Mouse (Mus musculus): ENCODE measurements around the gene Rpl21. TPM values are rescaled to one million over a fixed set of nuclear protein-coding genes. Genes with fewer than 3 reads are reported as not detected.
A peak's percentile ranks its signal among the peaks of the same experiment; 100 is the strongest.

Rpl21 gene
- total RNA-seq (2021): 100 to 1,000 TPM; 149 to 157 TPM
- long read RNA-seq, experiment 1, transcript Rpl21-203 (6 exons, 1,067 nt): major isoform, 19 of 30 reads
- long read RNA-seq, experiment 1, transcript Rpl21-201 (6 exons, 1,856 nt): minor isoform, 5 of 30 reads
- long read RNA-seq, experiment 1, partial matches to known transcripts: 1 of 30 reads
- long read RNA-seq, experiment 1, other reads (novel, unspliced or antisense): 1 of 30 reads
- long read RNA-seq, experiment 2, transcript Rpl21-201 (6 exons, 1,856 nt): minor isoform, 5 of 34 reads
- long read RNA-seq, experiment 2, transcript Rpl21-203 (6 exons, 1,067 nt): major isoform, 21 of 34 reads
- long read RNA-seq, experiment 2, partial matches to known transcripts: 2 of 34 reads
- long read RNA-seq, experiment 2, other reads (novel, unspliced or antisense): 3 of 34 reads

DNA sequence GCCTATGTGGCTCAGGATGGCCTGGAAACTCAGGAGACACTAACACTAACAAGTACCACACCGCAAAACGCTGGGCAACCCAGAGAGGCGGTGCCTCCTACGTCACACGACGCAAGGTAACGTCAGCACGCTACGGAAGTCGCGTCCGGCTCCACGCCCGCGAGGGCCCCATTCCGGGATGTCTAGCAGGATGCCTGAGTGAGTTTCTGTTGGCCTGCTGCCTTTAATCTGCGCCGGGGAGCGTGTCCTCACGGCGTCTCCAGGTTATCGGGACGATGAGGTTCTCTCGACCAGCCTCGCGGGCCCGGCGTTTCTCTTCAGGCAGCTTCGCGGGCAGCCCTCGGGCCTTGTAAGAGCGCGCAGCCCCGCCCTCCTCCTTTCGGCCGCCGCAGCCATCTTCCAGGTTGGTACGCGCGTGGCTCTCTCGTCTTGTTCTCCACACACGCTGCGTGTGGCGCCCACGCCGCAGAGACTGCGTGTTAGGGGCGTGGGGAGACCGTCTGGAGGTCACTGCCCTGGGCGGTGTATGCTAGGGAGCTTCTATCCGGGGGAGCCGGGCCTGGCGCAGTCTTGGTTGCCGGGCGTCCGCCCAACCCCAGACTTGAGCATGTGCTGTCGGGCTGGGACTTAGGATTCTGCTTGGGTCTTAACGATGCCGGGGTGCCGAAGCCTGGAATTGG lies at the start of gene Rpl21:
TSS of gene Rpl21 (plus strand) at position 122 of the 680 bp plus-strand sequence.
- intact Hi-C loops (cut with DNase I): loop anchor here (2.0 to 5.0 kb wide), 2 partner anchors 38 to 101 kb away; partner anchors contain the start of gene Usp12
- peak; percentile 94 for DNase-seq (ENCODE audit: low spot score in 2 of 2)

DNA sequence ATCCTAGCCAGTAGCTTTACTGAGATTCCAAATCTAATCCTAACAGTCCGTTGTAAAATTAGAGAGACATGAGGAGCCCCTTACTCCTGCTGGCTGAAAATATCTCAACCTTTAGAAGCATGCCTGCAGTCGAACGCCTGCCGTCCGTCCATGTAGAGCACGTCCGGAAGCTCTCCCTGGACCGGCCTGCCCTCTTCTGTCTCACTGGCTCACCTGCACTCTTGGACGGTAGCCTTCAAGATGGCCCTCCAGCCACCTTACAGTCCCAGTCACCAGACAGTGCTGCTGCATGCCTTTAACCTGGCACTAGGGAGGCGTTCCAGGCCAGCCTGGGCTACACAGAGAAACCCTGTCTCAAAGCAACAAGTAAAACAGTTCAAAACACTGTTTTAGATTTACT lies 49.4 kb upstream of the Rpl21 start:
- DNase-seq (ENCODE audit: low spot score in 2 of 2): no peak
- intact Hi-C loops (cut with DNase I): no loop called here

DNA sequence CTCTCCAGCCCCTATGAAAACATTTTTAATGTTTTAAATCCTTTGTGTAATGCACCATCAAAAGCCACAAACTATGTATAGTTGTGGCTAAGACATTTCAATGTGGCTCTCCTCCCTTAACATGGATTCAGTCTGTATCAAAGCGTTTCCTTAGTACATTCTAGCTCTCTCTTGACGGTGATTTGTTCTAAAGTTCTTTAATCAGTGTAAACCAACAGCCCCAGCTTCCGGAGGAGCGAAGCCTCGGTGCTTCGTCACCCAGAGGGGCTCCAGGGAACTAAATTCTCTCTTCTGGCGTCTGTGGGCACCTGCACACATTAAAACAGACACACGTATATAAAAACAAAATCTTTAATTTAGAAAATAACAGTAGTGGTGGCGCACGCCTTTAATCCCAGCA lies 48.8 kb upstream of the Rpl21 start:
- intact Hi-C loops (cut with DNase I): no loop called here
- no peak for DNase-seq (ENCODE audit: low spot score in 2 of 2)

DNA sequence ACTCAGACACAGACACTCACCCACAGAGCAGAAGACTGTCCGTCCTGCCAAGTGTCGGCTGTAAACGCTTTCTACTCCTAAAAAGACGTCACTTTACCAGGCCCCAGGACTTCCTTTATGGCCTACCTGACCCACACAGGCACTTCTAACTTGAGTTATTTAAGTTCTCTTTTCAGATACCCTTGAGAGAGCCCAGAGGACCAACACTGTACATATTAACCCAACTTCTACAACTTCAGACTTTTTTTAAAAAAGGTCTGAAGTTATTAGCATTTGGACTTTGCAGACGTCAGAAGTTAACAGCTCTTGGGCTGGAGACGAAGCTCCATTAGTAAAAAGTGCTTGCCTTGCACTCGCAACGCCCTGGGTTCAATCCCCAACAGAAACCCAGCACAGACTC lies 46.6 kb upstream of the Rpl21 start:
- no peak for DNase-seq (ENCODE audit: low spot score in 2 of 2)
- intact Hi-C loops (cut with DNase I): no loop called here

DNA sequence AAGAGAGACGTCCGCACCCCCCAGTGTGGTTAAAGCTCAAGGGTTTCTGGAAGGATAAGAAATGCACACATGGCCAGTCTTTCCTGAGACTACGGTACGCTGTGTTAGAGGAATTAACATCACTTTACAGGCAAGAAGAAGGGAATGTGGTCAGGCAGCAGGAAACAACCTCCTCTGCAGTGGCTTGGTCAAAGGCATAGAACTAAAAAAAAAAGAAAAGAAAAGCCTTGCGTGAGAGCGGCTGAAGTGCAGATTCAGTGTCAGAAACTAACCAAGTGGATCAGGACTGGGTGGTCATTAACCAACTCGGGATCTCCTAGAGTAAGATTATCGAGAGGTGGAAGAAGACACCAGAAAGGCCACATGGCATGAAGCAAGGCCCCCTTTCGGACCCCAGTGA lies 43.3 kb upstream of the Rpl21 start:
- intact Hi-C loops (cut with DNase I): no loop called here
- no peak for DNase-seq (ENCODE audit: low spot score in 2 of 2)

DNA sequence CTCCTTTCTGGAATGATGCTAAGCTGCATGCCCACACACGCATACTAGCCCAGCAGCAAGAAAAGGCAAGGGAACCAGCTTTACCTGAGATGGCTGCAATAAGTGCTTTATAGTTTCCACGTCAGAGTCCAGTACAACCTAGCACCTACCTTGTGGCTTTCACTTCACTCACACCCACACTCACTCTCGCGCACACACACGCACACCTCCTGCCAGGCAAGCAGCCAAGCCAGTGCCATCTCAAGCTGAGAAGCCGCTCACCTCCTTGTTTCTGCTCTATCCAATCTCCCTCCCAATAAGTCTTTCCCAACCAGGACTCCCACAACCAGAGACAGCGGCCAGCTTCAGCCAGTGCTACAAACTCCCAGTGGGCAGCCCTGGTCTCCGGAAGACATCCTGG lies 41.7 kb upstream of the Rpl21 start:
- no peak for DNase-seq (ENCODE audit: low spot score in 2 of 2)
- intact Hi-C loops (cut with DNase I): loop anchor here (5.0 kb wide), 1 partner anchor 59 kb away; no protein-coding TSS in a partner anchor

DNA sequence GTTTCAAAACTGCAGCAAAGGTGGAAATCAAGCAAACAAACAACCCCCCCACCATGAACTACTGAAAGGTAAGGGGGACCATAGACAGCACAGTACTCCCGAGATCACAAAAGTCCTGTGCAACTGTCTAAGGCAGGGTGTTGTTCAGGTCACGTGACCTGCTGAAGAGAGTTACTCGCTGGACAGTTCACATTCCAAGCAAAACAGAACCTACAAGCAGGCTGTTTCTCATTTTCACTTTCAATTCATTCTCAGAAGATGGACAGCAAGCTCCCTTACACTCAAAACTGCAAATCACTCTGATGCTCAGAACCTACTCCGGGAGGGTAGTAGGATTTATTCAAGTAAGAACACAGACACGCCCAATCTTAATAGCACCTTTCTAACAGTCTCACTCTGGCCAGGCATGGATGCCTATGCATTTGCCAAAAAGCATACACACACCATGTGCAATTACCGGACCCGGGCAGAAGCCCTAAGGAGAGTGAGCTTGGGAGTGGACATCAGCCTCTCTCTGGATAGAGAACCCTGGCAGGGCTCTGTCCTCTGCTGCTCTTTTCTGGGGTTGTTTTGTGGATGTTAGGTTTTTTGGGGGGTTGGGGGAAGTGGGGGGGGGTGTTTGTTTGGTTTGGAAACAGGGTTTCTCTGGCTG lies 40.4 kb upstream of the Rpl21 start:
- intact Hi-C loops (cut with DNase I): loop anchor here (5.0 kb wide), 1 partner anchor 60 kb away; no protein-coding TSS in a partner anchor
- no peak for DNase-seq (ENCODE audit: low spot score in 2 of 2)

DNA sequence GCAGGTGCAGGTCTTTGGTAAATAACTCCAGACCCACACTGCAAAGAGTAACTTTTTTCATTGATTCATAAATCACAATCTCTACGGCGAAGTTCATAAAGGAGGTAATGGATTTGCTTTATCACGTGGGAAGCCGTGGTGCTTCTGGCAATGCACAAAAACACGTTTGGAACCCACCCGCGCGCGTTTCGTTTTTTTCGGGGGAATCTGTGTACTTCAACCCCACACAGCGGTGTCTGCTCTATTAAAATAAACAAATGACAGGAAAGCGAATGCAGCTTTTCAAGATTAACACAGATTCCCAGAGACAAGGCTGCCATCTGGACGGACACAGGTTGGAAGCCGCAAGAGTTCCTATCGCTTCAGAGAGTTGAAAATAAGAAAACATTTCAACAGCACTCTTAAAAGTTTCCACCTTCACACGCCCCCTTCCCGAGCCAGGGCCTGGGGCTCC lies 39.0 kb upstream of the Rpl21 start:
- DNase-seq (ENCODE audit: low spot score in 2 of 2): no peak
- intact Hi-C loops (cut with DNase I): loop anchor here (2.0 to 5.0 kb wide), 2 partner anchors 39 to 61 kb away; partner anchors contain the start of gene Rpl21

DNA sequence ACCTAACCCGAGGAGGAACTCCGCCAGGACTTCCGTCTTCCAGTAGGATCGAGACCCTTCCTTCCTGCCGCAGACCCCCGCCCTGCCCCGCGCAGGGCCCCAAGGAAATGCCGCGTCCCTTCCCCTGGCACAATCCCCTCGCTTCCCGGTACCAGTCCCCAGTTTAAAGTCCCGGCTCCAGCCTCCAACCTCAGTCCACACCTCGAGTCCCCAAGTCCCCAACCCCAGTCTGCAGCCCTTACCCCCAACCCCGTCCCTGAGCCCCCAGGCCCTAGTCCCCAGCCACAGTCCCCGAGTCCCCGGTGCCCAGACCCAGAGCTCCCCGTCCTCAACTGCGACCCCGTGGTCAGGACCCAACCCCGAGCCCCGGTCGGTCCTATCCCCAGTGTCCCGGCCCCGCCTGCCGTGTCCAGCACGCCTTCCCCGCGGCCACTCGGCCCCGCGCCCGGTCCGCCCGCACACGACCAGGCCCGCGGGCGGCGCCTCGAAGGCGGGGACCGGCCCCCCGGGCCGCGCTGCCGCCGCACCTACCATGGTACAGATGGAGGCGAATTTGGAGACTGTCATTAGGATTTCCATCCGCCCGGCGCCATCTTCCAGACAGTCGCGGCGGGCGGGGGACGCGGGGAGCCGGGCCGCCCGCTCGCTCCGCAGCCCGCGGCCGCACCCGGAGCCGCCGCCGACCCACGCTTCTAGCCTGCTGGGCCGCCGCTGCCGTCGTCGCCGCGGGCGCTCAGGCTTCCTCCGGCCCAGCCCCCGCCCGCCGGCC lies 38.4 kb upstream of the Rpl21 start:
- no peak for DNase-seq (ENCODE audit: low spot score in 2 of 2)
- intact Hi-C loops (cut with DNase I): loop anchor here (2.0 to 5.0 kb wide), 2 partner anchors 39 to 62 kb away; partner anchors contain the start of gene Rpl21

DNA sequence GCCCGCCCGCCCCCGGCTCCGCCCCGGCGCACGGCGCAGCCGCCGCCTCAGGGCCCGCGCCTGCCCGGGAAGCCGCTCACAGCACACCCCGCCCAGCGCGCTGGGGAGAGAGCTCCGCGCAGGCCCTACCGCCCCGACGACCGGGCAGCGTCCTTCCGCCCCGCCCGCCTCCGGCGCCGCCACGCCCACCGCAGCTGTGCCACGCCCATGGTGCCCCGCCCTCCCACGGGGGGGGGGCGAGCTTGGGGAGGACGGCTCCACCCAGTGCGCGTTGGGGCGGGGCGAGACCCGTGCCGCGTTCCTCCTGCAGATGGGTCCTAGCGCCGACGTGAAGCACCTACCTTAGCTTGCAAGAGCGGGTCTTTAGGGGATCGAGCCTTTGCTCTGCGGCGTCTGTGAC lies 37.8 kb upstream of the Rpl21 start, which contains the start of gene Usp12:
TSS of gene Usp12 (minus strand) at position 154 of the 400 bp plus-strand sequence.
- peak; percentile 96 to 98 for DNase-seq (ENCODE audit: low spot score in 2 of 2)
- intact Hi-C loops (cut with DNase I): loop anchor here (2.0 to 5.0 kb wide), 2 partner anchors 38 to 63 kb away; partner anchors contain the start of gene Rpl21

DNA sequence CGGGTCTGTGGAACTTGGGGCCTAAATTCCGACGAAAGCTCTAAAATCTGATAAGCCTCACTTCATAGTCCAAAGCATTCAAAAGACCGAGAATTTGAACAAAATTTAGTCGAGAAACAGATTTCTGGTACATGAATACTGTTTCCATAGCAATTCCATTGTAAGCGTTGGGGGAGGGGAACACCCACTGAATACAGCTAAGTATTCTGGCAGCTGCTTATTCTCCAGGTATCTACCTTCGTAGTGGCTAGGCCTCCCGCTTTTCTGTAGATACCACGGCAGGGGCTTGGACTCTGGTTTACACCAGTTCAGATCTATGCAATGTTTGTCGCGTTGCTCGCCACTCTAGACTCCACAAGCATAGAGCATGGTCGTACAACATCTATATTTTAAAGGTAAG lies 37.0 kb upstream of the Rpl21 start:
- peak; percentile 61 to 75 for DNase-seq (ENCODE audit: low spot score in 2 of 2)
- intact Hi-C loops (cut with DNase I): loop anchor here (2.0 kb wide), 1 partner anchor 37 kb away; the partner anchor contains the start of gene Rpl21

DNA sequence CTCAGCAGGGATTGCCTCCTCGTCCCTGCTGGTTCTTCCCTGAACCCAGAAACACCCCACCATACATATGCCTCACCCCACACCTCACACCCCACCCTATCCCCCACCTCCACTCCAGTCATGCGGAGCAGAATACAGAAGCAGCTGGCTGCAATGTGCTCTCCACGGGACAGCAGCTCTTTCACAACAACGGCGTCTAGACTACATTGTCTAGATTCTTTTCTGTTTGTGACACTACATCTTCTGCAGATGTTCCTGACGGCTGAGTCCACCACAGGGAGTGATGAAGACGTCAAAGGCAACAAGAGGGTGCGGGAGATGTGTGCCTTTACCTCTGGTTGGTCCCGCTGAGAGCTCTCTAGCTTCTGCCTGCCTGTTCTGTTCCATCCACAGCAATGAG lies 34.7 kb upstream of the Rpl21 start:
- intact Hi-C loops (cut with DNase I): no loop called here
- no peak for DNase-seq (ENCODE audit: low spot score in 2 of 2)

DNA sequence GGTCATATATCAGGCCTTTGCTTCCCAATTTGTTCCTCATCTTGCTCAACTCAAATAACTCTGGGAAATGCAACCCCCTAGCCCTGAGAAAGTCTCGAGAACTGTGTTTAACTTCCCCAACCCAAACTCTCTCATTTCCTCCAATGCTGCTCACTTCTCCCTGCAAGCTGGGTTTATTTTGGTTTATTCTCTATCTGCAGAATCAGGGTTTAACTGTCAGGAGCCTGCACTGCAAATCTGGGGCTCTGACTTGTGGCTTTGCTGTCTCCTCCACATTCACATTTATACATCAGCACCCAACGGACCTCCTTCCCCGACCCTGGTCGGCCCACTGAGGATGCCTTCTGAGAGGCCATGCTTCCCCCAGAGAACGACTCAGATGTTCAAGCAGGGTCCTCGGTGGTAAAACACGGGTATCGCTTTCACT lies 26.7 kb upstream of the Rpl21 start:
- intact Hi-C loops (cut with DNase I): no loop called here
- DNase-seq (ENCODE audit: low spot score in 2 of 2): no peak

DNA sequence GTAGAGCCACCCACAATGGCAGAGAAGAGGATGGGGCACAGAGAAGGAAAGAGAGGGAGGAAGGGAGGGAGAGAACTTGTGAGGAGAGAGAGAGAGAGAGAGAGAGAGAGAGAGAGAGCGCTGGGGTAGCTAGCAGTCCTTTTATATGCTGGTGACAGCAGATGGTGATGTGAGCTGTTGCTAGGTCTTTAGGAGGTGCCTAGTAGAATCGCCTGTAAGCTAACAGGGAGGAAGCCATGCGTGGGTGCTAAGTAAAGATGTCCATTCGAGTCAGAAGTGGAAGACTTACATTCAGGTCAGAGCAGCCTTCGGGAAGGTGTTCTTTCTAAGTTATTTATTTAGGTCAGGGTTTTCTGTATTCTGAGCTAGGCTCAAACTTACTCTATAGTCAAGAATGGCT lies 22.7 kb upstream of the Rpl21 start:
- no peak for DNase-seq (ENCODE audit: low spot score in 2 of 2)
- intact Hi-C loops (cut with DNase I): no loop called here

DNA sequence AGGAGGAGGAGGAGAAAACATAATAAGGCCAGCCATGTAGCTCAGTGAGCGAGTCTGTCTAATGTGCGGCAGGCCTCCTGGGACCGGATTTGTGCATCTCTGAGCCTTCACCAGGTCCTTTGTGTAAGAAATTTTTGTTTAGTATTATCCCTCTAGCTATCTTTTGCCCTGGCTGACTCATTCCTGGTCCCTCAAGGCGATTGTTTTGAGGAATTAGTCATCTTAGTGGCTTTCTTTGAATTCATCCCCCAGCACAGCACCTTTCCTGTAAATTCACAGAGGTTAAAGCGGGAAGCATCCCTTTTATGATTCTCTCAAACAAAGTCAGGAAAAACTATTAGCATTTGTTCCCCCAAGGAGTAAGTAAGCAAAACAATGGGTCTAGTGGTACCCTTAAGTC lies 19.8 kb upstream of the Rpl21 start:
- no peak for DNase-seq (ENCODE audit: low spot score in 2 of 2)
- intact Hi-C loops (cut with DNase I): no loop called here

DNA sequence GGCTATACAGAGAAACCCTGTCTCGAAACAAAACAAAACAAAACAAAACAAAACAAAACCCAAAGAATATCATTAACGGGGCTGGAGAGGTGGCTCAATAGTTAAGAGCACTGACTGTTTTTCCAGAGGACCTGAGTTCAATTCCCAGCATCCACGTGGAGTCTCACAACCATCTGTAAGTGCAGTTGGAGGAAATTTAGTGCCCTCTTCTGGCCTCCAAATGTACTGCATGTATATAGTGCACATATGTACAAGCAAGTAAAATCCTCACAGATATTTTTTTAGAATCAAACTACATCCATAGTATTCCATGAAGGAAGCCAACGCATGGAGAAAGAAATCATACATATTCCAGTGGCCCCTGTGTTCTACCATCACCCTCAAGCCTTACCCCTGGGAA lies 19.3 kb upstream of the Rpl21 start:
- no peak for DNase-seq (ENCODE audit: low spot score in 2 of 2)
- intact Hi-C loops (cut with DNase I): no loop called here

DNA sequence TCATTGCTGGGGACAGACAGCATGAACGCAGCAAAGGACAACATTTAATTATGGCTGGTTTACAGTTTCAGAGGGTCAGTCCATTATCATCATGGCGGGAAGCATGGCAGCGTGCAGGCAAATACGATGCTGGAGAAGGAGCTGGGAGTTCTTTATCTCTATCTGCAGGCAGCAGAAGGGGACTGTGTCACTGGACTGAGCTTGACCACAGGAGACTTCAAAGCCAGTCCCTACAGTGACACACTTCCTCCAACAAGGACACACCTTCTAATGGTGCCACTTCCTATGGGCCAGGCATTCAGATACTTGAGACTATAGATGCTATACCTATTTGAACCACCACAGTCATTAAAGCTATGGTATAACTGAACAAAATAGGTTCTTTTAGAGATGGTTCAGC lies 17.3 kb upstream of the Rpl21 start:
- intact Hi-C loops (cut with DNase I): no loop called here
- DNase-seq (ENCODE audit: low spot score in 2 of 2): no peak

DNA sequence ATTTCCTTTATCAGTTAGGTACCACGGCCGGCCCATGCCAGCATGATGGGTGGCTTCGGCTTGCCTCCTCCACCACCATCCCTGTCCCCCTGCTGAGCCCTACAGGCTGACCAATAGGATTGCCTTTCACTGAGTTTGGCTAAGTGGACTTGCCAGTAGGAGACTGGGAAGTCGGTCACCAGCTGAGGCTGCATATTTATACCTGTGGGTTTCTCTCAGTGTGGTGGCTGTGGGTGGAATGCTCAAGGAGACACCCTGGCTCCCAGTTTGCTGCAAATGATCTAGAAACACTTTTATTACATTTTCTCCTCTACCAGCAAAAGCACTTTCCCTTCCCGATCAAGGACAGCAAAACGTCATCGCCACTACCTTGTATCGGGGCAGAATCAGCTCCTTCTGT lies 15.1 kb upstream of the Rpl21 start:
- DNase-seq (ENCODE audit: low spot score in 2 of 2): no peak
- intact Hi-C loops (cut with DNase I): no loop called here
